Mouse (Mus musculus): ENCODE data around the gene Gabbr1. TPM values are rescaled to one million over a fixed set of nuclear protein-coding genes. Genes with fewer than 3 reads are reported as not detected.

The Gabbr1 gene
- polyA plus RNA-seq, 1 experiment from 2014 or later, result 7.9 TPM

DNA sequence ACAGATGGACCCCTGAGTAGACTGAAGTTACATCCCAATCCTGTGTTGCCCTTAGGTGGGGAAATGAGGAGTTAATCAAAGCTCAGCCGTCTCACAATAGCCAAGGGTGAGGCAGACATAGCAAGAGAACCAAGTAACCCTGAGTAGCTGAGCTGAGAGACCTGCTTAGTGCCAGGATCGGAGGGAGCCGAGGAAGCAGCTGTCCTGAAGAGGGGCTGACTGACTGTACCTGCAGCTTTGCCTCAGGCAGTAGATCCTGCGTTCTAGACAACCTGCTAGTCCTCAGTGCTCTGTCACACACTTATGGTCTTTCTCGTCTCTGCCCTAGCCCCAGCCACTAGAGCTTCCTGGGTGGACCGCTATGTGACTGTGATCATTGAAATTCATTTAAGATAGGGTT, 29.4 kb downstream of the Gabbr1 start:
- no peak for DNase-seq (ENCODE audit: low spot score)
- Histone ChIP-seq H3K9ac (ENCODE audit: low read length) (no peak overlapping the region), H3K4me1 (ENCODE audit: control insufficient read depth, insufficient read depth, low read length) (0 out of 2 replicates have a peak, but pooled peaks cover 3% of the 10 kb centered on the region), H3K4me3 (ENCODE audit: low read depth, low read length) (no peak overlapping the region), H3K4me2 (ENCODE audit: low read depth, severe bottlenecking) (no peak overlapping the region), H3K27me3 (ENCODE audit: control insufficient read depth, insufficient read depth, low read length) (no peaks in the 10 kb centered on the region), H3K36me3 (ENCODE audit: control insufficient read depth, insufficient read depth, low read length) (peaks cover 4% of the 10 kb centered on the region; the same call in 1 of the 2 replicates), H3K9me3 (ENCODE audit: control insufficient read depth, low read length) (no peaks in the 10 kb centered on the region), H3K27ac (replicated peaks; ENCODE audit: low read depth, low read length) (no peak overlapping the region)
- WGBS, result 84% methylated on average over 6 of the region's 6 CpGs
- ATAC-seq (ENCODE audit: insufficient number of reproducible peaks, low FRiP score, low TSS enrichment, low read depth), result no peak

DNA sequence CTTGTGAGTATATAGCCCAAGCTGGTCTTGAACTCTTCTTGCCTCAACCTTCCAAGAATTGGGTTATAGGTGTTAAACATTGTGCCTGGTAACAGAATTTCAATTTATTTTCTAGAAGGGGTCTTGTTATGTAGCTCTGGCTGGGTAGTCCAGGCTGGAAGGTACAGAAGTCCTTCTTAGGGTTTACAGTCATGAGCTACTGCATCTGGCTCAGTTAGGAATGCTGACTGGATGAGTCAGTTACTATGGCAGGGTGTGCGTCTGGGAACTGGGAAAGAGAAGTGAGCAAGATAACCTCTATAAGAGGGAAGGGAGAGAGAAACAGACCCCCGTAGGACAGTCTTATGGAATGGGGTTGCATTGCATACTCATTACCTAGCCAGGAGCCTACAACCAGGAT, 30.0 kb downstream of the Gabbr1 start:
- H3K36me3 ChIP-seq (ENCODE audit: control insufficient read depth, insufficient read depth, low read length), result peaks cover 4% of the 10 kb centered on the region; the same call in 1 of the 2 replicates
- H3K4me3 ChIP-seq (ENCODE audit: low read depth, low read length), result no peak overlapping the region
- H3K27ac ChIP-seq (replicated peaks; ENCODE audit: low read depth, low read length), result no peak overlapping the region
- no peaks in the 10 kb centered on the region for H3K27me3 ChIP-seq (ENCODE audit: control insufficient read depth, insufficient read depth, low read length)
- no peaks in the 10 kb centered on the region for H3K9me3 ChIP-seq (ENCODE audit: control insufficient read depth, low read length)
- H3K4me2 ChIP-seq (ENCODE audit: low read depth, severe bottlenecking), result no peak overlapping the region
- ATAC-seq (ENCODE audit: insufficient number of reproducible peaks, low FRiP score, low TSS enrichment, low read depth) (no peak), DNase-seq (ENCODE audit: low spot score) (no peak)
- no peak overlapping the region for H3K9ac ChIP-seq (ENCODE audit: low read length)
- 92% methylated on average over 2 of the region's 2 CpGs for WGBS
- 0 out of 2 replicates have a peak, but pooled peaks cover 3% of the 10 kb centered on the region for H3K4me1 ChIP-seq (ENCODE audit: control insufficient read depth, insufficient read depth, low read length)

DNA sequence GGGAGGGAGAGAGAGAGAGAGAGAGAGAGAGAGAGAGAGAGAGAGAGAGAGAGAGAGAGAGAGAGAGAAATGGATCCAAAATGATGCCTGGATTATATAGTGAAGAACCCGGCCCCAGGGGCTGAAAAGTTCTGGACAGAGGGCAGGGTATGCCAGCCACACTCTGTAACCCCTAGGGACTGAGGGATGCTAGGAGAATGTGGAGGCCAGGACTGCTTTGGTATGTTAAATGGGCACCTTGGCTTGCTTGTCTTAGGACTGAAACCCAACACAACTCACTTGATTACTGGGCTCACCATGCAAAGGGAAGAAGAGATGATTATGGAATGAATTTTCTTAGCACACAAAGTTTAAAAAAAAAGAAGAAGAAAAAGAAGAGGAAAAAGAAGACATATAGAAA, 32.4 kb downstream of the Gabbr1 start:
- Histone ChIP-seq H3K36me3 (ENCODE audit: control insufficient read depth, insufficient read depth, low read length) (0 out of 2 replicates have a peak, but pooled peaks cover 4% of the 10 kb centered on the region), H3K27me3 (ENCODE audit: control insufficient read depth, insufficient read depth, low read length) (no peaks in the 10 kb centered on the region), H3K9ac (ENCODE audit: low read length) (no peak overlapping the region), H3K4me1 (ENCODE audit: control insufficient read depth, insufficient read depth, low read length) (0 out of 2 replicates have a peak, but pooled peaks cover 3% of the 10 kb centered on the region), H3K9me3 (ENCODE audit: control insufficient read depth, low read length) (no peaks in the 10 kb centered on the region), H3K4me3 (ENCODE audit: low read depth, low read length) (no peak overlapping the region), H3K4me2 (ENCODE audit: low read depth, severe bottlenecking) (no peak overlapping the region), H3K27ac (replicated peaks; ENCODE audit: low read depth, low read length) (no peak overlapping the region)
- no peak for DNase-seq (ENCODE audit: low spot score)
- 24% methylated on average over 1 of the region's 1 CpGs for WGBS
- ATAC-seq (ENCODE audit: insufficient number of reproducible peaks, low FRiP score, low TSS enrichment, low read depth), result no peak

GRCm38 (mm10) chr17:37078990-37079389, 33.2 kb downstream of the Gabbr1 start:
- Histone ChIP-seq H3K27ac (replicated peaks; ENCODE audit: low read depth, low read length) (no peak overlapping the region), H3K9ac (ENCODE audit: low read length) (no peak overlapping the region), H3K4me2 (ENCODE audit: low read depth, severe bottlenecking) (no peak overlapping the region), H3K27me3 (ENCODE audit: control insufficient read depth, insufficient read depth, low read length) (no peaks in the 10 kb centered on the region), H3K36me3 (ENCODE audit: control insufficient read depth, insufficient read depth, low read length) (0 out of 2 replicates have a peak, but pooled peaks cover 4% of the 10 kb centered on the region), H3K4me1 (ENCODE audit: control insufficient read depth, insufficient read depth, low read length) (0 out of 2 replicates have a peak, but pooled peaks cover 3% of the 10 kb centered on the region), H3K9me3 (ENCODE audit: control insufficient read depth, low read length) (no peaks in the 10 kb centered on the region), H3K4me3 (ENCODE audit: low read depth, low read length) (no peak overlapping the region)
- 31% methylated on average over 2 of the region's 2 CpGs for WGBS
- DNase-seq (ENCODE audit: low spot score) (no peak), ATAC-seq (ENCODE audit: insufficient number of reproducible peaks, low FRiP score, low TSS enrichment, low read depth) (no peak)

GRCm38 (mm10) chr17:37080119-37080518, 34.4 kb downstream of the Gabbr1 start:
- WGBS, result 21% methylated on average over 5 of the region's 5 CpGs
- no peaks in the 10 kb centered on the region for H3K27me3 ChIP-seq (ENCODE audit: control insufficient read depth, insufficient read depth, low read length)
- no peak for ATAC-seq (ENCODE audit: insufficient number of reproducible peaks, low FRiP score, low TSS enrichment, low read depth)

GRCm38 (mm10) chr17:37081659-37082058, 35.9 kb downstream of the Gabbr1 start:
- no peak overlapping the region for H3K9ac ChIP-seq (ENCODE audit: low read length)
- no peaks in the 10 kb centered on the region for H3K9me3 ChIP-seq (ENCODE audit: control insufficient read depth, low read length)
- H3K27me3 ChIP-seq (ENCODE audit: control insufficient read depth, insufficient read depth, low read length), result no peaks in the 10 kb centered on the region
- H3K4me1 ChIP-seq (ENCODE audit: control insufficient read depth, insufficient read depth, low read length), result 0 out of 2 replicates have a peak, but pooled peaks cover 3% of the 10 kb centered on the region
- no peak overlapping the region for H3K4me3 ChIP-seq (ENCODE audit: low read depth, low read length)
- no peaks in the 10 kb centered on the region for H3K36me3 ChIP-seq (ENCODE audit: control insufficient read depth, insufficient read depth, low read length)
- H3K4me2 ChIP-seq (ENCODE audit: low read depth, severe bottlenecking), result no peak overlapping the region
- WGBS, result 93% methylated on average over 4 of the region's 4 CpGs
- DNase-seq (ENCODE audit: low spot score), result no peak
- ATAC-seq (ENCODE audit: insufficient number of reproducible peaks, low FRiP score, low TSS enrichment, low read depth), result no peak
- H3K27ac ChIP-seq (replicated peaks; ENCODE audit: low read depth, low read length), result no peak overlapping the region

More at GRCm38 (mm10) chr17:37080119-37080518, 34.4 kb downstream of the Gabbr1 start:
- Histone ChIP-seq H3K9me3 (ENCODE audit: control insufficient read depth, low read length) (no peaks in the 10 kb centered on the region), H3K4me2 (ENCODE audit: low read depth, severe bottlenecking) (no peak overlapping the region), H3K4me3 (ENCODE audit: low read depth, low read length) (no peak overlapping the region), H3K9ac (ENCODE audit: low read length) (no peak overlapping the region), H3K4me1 (ENCODE audit: control insufficient read depth, insufficient read depth, low read length) (0 out of 2 replicates have a peak, but pooled peaks cover 3% of the 10 kb centered on the region), H3K27ac (replicated peaks; ENCODE audit: low read depth, low read length) (no peak overlapping the region), H3K36me3 (ENCODE audit: control insufficient read depth, insufficient read depth, low read length) (0 out of 2 replicates have a peak, but pooled peaks cover 4% of the 10 kb centered on the region)
- DNase-seq (ENCODE audit: low spot score), result no peak

- H3K9ac ChIP-seq (ENCODE audit: low read length), result no peak overlapping the region
- WGBS, result 2% methylated on average over 6 of the region's 8 CpGs
- no peaks in the 10 kb centered on the region for H3K36me3 ChIP-seq (ENCODE audit: control insufficient read depth, insufficient read depth, low read length)
- ATAC-seq (ENCODE audit: insufficient number of reproducible peaks, low FRiP score, low TSS enrichment, low read depth) (peak; percentile 59; the same call in 1 of the 2 replicates), DNase-seq (ENCODE audit: low spot score) (peak; percentile 82)
- H3K4me2 ChIP-seq (ENCODE audit: low read depth, severe bottlenecking), result no peak overlapping the region
- H3K27ac ChIP-seq (replicated peaks; ENCODE audit: low read depth, low read length), result no peak overlapping the region
- H3K9me3 ChIP-seq (ENCODE audit: control insufficient read depth, low read length), result no peaks in the 10 kb centered on the region
- H3K27me3 ChIP-seq (ENCODE audit: control insufficient read depth, insufficient read depth, low read length), result no peaks in the 10 kb centered on the region
- H3K4me3 ChIP-seq (ENCODE audit: low read depth, low read length), result no peak overlapping the region
- 0 out of 2 replicates have a peak, but pooled peaks cover 3% of the 10 kb centered on the region for H3K4me1 ChIP-seq (ENCODE audit: control insufficient read depth, insufficient read depth, low read length)
Measured at GRCm38 (mm10) chr17:37083327-37083726, 37.6 kb downstream of the Gabbr1 start.

DNA sequence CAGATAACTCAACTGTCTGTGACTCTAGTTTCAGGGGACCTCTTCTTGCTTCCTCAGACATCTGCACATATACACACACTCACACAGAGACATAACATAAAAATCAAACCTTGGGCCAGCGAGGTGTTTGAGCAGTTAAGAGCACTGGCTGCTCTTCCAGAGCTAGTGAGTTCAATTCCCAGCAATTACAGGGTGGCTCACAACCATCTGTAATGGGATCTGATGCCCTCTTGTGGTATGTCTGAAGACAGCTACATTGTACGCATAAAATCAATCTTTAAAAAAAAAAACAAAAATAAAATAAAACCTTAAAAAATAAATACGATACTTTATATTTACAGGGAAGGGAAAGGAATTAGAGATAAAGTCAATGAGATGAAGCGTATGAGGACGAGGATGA, 38.9 kb downstream of the Gabbr1 start:
- Histone ChIP-seq H3K4me3 (ENCODE audit: low read depth, low read length) (no peak overlapping the region), H3K27ac (replicated peaks; ENCODE audit: low read depth, low read length) (no peak overlapping the region), H3K27me3 (ENCODE audit: control insufficient read depth, insufficient read depth, low read length) (no peaks in the 10 kb centered on the region), H3K4me1 (ENCODE audit: control insufficient read depth, insufficient read depth, low read length) (no peaks in the 10 kb centered on the region), H3K9ac (ENCODE audit: low read length) (no peak overlapping the region), H3K36me3 (ENCODE audit: control insufficient read depth, insufficient read depth, low read length) (no peaks in the 10 kb centered on the region), H3K9me3 (ENCODE audit: control insufficient read depth, low read length) (no peaks in the 10 kb centered on the region), H3K4me2 (ENCODE audit: low read depth, severe bottlenecking) (no peak overlapping the region)
- no peak for ATAC-seq (ENCODE audit: insufficient number of reproducible peaks, low FRiP score, low TSS enrichment, low read depth)
- DNase-seq (ENCODE audit: low spot score), result no peak
- 69% methylated on average over 5 of the region's 5 CpGs for WGBS

DNA sequence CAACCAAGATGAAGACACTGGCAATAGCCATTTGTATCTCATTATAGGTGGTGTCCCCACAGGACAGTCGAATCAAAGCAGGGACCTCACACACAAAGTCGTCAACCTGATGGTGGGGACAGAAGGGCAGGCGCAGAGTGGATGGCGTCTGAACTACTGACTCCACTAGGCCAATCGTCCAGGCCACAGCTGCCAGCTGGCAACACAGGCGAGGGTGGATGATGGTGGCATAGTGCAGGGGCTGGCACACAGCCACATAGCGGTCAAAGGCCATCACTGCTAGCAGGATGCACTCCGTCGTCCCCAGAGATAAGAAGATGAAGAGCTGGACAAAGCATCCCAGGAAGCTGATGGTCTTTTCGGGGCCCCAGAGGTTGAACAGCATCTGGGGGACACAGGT, 39.8 kb downstream of the Gabbr1 start:
- no peaks in the 10 kb centered on the region for H3K36me3 ChIP-seq (ENCODE audit: control insufficient read depth, insufficient read depth, low read length)
- no peak overlapping the region for H3K4me3 ChIP-seq (ENCODE audit: low read depth, low read length)
- peak; percentile 18 for DNase-seq (ENCODE audit: low spot score)
- H3K9ac ChIP-seq (ENCODE audit: low read length), result no peak overlapping the region
- no peaks in the 10 kb centered on the region for H3K4me1 ChIP-seq (ENCODE audit: control insufficient read depth, insufficient read depth, low read length)
- ATAC-seq (ENCODE audit: insufficient number of reproducible peaks, low FRiP score, low TSS enrichment, low read depth), result no peak
- 82% methylated on average over 10 of the region's 10 CpGs for WGBS
- H3K27ac ChIP-seq (replicated peaks; ENCODE audit: low read depth, low read length), result no peak overlapping the region
- no peaks in the 10 kb centered on the region for H3K9me3 ChIP-seq (ENCODE audit: control insufficient read depth, low read length)
- no peak overlapping the region for H3K4me2 ChIP-seq (ENCODE audit: low read depth, severe bottlenecking)
- H3K27me3 ChIP-seq (ENCODE audit: control insufficient read depth, insufficient read depth, low read length), result no peaks in the 10 kb centered on the region
